Mouse (Mus musculus) thymus, postnatal 36 days (tissue): ENCODE data around the gene Ndufaf3.

Source experiments
- DNase-seq, 2 experiments: peaks; one replicate each; pipeline ENCODE4 v3.0.0; 2022; ENCODE audit warnings: mixed read lengths in 2 of 2

Ndufaf3 gene

DNA sequence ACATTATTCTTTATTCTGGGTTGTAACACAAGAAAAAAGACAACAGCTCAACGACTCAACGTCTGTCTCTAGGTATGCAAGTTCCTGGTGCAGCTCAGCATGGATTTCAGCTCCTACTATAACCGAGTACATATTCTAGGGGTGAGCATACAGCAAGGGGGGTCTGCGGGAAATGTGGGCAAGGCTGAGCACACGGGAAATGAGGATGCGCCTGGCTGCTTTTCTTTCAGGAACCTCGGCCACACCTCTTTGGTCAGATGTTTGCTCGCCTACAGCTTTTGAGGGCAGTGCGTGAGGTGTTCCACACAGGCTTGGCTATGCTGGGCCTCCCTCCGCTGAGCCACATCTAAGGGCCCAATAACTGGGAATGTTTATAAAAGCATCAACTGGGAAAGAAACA, 5.1 kb upstream of the Ndufaf3 start:
- DNase-seq, result no peak

DNA sequence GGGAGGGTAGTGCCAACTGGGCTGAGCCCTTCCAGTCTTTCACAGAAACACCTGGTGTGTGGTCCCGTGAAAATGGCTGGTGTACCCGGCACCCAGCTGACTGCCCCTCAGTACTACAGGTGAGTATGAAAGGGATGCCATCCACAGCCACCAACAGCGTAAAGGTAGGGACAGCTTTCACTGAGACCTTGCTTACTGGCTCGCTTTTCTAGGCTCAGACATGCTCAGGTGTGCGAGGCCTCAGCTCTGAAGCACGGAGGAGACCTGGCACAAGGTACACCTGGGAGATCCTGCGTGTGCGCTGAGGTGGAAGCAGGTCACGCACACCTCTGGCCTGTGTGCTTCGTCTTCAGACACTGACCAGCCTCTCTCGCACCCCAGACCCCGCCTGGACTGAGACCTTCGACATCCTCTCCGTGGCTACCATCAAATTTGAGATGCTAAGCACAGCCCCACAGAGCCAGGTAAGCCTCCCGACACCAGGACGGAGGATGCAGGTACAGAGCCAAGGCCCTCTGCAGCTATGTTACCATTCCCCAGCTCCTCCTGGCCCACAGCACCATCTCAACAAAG, 4.3 kb upstream of the Ndufaf3 start:
- DNase-seq, result no peak

DNA sequence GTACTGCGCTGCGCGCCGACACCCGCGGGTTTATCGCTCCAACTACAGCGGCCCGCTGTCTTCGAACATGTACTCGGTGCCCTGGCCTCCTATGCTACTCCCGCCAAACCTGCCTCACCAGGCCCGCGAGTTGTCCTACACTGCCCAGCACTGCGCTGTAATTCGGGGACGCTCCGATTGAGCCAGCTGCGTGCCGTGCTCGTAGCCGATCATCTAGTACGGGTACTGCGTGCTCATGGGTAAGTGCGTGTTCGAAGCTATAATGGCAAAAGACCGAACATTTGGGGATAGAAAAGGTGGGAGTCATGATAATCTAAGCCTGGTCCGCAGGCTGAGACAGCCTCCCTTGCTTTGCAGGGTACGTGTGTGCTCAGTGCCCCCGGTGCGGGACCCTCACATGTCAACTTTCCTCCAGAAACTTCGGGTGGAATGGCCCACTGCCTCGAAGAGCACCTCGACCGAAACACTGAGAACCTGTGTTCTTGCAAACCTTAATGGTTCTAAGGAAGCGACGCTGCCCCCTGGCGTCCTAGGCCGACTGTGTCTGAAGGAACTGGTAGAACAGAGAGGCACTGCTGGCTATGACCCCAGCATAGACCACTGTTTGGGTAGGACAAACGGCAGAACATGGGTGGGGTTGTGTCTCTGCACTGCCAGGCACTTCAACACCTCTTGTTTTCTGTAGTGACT, 3.1 kb upstream of the Ndufaf3 start:
- DNase-seq, result peak; percentile 88 to 92

DNA sequence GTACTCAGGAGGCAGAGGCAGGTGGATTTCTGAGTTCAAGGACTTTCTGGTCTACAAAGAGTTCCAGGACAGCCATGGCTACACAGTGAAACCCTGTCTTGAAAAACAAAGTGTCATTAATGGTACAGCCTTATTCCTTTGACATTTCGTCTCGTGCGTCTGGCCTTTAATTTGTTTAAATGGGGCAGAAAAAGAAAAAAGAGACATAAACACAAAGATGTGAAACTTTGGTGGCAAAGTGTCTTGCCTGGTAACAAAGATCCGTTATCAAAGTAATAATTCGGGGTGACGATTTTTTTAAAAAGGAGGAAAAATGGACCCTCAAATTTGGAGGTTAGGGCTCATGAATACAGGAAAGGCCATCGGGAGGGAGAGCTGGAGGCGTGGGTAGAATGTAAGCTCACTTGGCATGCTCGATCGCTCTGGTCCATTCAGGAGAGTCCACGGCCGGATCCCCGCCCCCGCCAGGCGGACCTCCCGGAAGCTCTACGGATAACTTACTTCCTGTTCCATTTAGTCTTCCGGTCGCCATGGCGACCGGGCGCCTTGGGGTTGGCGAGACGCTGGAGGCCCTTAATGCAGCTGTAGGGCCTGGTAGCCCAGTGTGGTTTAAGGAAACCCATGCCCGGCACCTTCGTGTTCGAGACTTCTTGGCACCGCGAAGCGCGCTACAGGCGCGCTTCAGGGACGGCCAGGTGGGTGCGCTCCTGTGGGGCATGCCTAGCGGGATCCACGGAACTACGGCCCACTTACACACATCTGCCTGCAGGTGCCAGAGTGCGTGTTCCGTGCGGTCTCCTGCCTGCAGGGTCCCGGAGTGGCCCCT, 2.4 kb upstream of the Ndufaf3 start, which contains the start of gene Dalrd3:
Dalrd3 (plus strand) TSS at position 506 of the 826 bp plus-strand sequence.
- DNase-seq, result peak; percentile 82 to 89

DNA sequence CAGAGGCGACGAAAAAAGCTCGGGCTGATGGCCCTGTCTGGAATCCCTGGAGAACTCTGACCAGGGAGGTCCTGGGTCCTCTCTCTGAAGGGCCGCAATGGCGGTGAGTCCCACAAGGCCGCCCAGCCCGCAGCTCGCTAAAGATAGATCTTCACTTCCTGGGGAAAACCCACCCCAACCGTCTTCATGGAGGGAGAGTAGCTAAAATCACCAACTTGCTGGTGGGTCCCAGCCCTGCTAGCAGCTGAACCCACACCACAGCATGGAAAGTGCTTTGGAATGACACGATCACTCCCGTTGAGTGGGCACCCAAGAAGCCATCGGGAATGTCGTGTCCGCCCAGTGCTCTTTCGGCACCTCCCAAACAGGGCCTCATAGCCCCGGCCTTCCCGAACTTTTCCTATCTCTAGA, 1.3 kb upstream of the Ndufaf3 start:
- DNase-seq, result peak in 1 of 2 experiments; percentile 49

DNA sequence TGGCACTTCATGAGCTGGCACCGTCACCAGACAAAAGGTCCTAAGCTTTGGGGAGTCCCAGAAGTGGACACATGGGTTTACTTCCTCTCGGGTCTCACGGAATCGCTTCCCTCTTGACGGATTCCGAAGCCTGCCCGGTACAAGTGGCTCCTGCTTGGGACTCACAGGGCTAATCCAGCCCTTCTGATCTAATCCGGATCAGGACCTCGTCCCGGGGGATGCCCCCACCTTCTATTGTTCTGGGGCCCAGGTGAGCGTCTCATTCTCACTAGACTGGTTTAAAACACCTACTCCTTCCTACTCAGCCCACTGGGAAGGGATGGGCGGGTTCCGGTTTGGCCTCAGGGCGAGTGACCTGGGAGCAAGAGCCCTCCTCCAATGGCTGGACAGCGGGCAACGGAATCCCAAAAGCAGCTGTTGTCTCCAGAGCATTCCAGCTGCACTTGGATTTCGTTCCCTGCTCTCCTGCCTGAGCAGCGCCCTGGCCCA, 741 bp upstream of the Ndufaf3 start:
- peak; percentile 27 to 48 for DNase-seq

DNA sequence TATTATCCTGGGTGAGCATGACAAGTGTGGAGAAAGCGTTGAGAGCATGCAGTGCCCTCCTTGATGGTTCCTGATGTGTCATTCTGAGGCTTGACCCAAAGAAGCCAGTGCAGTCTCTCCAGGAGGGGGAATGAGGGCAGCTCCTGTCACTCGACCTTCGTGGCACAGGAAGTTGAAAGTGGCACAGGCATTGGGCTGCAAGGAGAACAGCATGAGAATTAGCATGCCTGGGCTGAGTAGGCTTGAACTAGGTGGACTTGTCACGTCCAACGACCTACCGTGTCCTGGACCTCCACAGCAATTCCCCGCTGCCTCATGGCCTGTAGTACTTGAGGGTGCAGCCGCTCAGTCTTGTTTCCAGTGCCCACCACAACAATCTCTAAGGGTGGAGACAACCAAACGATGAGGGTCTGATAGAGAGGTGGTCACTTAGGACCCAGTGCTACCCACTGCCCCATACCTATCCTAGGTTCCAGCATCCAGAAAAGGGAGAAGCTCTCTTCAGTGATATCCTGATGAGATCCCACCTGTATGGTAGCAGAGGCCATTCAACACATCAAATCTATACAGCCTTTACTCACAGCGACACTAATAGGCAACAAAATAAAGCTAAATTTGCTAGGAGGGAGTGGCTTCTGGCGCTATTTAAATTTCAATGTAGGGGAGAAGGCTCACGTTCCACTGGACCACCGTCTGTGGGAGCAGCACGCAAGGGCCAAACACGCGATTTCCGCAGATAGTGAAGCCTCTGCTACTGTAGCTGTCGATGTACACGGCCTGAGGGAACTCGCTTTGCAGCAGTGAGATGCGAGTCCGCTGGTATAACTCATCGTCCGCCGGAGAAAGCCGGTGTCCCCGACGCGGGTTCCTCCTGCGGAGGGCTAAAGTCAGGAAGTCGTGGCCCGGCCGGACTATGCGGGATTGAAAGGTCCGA, 1.1 kb downstream of the Ndufaf3 start:
- DNase-seq, result no peak

DNA sequence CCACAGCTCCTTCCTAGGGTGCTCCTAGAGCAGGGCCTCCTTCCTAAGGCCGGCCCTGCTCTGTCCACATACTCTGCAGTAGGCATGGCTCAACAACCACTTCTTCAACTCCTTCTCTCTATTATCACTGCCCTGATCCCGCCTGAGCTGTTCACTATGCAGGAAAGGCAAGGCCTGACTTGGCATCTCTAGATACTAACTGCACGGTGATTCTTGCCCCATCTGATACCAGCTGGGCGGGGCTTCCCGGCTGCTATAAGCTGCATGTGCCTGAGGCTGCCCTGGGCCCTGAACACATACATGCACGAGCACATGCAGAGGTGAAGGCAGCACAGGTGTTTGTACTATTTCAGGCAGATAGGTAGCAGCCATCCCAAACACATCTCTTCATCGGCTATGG, 3.1 kb downstream of the Ndufaf3 start:
- DNase-seq, result no peak

DNA sequence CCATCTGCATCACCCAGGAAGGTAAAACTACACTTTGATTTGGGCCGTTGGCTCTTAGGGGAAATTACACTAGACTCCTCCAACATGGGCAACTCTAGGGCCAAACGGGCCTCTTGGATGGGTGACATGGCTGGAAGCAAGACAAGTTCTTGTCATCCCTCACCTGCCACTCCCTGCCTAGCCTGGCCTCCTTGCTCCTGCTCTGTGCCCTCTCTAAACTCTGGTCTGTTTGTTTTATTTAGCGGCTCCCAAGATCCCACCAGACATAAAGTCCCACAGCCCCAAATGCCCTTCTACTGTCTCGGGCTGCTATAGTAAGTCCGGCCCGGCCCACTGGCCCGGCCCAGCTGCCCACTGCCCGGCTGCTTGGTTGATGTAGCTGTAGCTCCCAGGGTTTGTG, 3.6 kb downstream of the Ndufaf3 start:
- DNase-seq, result no peak

DNA sequence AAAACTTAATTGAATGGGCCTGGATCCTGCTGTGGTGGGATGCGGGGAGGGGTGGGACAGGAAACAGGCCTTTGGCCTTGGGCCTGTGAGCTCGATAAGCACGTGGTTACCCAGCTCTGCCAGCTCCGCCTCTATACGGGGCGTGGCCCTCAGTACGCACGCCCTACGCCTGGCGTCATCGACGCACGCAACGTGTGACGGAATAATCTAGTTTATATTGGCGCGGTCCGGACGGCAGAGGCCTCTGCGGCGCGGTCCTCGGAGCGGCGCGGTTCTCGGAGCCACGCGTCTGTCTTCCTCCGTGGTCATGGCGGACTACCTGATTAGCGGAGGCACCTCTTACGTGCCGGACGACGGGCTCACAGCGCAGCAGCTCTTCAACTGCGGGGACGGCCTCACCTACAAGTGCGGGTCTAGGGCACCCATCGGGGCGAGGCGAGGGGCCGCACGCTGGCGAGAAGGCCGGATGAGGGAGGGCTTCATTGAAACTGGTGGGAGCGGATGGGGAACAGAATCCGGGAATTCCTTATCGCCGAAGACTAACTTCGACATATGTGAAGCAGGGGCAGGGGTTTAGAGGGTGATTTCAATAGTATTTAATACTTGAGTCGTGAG, 6.9 kb downstream of the Ndufaf3 start, which contains the start of gene Impdh2:
Impdh2 (plus strand) TSS at position 60 of the 615 bp plus-strand sequence.
- peak; percentile 92 to 94 for DNase-seq

DNA sequence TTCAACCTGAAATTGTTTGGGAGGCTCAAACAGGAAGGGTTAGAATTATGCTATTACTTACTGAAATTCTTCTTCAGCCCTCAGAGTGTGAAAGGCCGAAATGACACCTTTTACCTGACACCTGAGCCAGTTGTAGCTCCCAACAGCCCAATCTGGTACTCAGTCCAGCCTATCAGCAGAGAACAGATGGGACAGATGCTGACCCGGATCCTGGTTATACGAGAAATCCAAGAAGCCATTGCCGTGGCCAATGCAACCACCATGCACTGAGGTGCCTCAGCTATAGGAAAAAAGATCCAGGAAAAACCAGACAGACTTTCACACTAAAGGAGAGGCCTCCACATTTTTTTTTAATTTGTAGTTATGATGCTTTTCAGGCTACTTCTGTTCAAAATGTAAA, 8.1 kb downstream of the Ndufaf3 start:
- no peak for DNase-seq

DNA sequence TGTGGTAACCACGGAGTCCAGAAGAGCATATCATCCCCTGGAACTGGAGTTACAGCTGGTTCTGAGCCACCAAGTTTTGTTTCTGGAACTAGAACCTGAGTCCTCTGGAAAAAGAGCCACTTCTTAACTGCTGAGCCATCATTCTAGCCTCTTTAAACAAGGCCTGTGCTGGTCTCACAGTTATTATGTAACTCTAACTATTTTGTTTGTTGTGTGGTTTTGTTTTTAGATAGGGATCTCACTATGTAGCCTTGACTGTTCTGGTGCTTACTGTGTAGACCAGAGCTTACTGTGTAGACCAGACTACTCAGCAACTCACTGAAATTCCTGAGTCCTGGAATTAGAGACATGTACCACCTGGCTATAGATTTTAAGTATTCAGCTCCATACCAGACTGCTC, 20.4 kb downstream of the Ndufaf3 start:
- no peak for DNase-seq

DNA sequence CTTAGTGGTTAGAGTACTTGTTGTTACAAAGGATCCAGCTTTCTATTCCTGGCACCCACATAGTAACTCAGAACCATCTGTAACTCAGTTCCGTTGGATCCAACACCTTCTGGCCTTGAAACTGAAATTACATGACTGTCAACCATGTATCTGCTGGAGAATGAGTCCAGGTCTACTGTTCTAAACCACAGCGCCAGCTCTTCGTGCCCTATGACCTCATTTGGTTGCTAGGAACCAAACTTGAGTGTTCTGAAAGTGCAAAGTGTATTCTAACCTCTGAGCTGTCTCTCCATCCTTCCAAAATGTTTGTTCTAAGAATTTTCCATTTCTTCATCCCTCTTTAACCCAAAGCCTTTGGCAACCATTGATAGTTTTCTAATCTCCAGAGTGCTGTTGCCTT, 21.2 kb downstream of the Ndufaf3 start:
- DNase-seq, result no peak

DNA sequence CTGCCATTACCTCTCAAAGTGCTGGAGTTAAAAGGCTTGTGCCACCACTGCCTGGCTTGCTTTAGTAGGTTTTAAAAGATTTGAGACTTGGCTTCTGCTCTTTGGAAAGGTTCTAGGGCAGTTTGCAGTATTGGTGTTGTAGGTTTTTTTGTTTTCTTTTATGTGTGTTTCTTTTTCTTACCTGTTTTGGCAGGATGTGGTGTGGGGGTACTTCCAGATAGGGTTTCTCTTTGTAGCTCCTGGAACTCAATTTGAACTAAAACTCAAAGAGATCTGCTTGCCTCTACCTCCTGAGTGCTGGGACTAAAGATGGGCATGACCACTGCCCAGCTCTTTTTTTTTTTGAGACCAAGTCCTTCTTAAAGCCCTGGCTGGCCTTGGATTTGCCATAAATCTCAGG, 26.4 kb downstream of the Ndufaf3 start:
- no peak for DNase-seq

DNA sequence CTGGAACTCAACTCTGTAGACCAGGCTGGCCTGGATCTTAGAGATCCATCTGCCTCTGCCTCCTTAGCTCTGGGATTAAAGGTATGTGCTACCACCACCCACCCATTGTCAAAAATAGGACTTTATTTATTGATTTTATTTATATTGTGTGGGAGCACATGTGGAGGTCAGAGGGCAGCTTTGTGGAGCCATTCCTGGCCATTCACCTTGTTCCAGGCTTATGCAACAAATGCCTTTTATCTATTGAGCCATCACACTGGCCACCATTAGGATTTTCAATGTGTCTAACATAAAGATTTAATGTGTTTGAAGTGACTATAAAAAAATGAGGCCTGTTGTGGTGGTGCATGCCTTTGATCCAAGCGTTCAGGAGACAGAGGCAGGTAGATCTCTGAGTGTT, 35.7 kb downstream of the Ndufaf3 start:
- DNase-seq, result no peak

DNA sequence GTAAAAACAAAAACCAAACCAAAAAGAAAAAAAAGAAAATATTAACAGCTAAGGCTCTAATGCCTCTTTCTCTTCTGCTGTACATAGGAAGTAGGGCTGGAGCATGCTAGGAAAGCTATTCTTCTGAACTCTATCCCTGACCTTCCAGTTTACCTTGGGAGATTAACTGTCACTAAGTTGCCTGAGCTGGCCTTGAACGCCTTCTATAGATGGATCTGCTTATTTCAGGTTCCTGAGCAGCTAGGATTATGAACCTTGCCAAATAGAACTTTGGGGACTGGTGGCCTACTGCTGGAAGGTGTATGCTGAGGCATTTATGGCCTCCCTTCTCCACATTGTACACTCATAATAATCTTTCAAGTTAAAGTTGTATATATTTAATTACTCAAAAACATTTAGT, 36.3 kb downstream of the Ndufaf3 start:
- DNase-seq, result no peak

DNA sequence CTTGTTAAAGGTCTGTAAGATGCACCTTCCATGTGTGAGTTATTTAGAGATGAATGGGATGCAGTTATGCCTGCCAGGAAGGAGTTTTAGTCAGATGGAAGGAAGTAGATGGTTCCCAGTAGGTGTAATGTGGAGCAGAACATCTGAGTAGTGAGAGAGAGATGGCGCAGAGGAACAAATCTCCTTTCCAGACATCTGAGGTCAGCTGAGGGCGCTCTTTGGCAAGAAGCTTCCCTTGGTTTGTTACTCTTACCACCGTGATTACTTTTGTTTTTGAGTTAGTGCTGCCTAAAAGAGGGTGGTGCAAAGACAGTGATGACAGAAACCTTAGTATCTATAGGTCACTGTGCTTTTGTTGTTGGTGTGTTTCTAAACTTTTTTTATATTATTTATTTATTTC, 41.8 kb downstream of the Ndufaf3 start:
- no peak for DNase-seq

DNA sequence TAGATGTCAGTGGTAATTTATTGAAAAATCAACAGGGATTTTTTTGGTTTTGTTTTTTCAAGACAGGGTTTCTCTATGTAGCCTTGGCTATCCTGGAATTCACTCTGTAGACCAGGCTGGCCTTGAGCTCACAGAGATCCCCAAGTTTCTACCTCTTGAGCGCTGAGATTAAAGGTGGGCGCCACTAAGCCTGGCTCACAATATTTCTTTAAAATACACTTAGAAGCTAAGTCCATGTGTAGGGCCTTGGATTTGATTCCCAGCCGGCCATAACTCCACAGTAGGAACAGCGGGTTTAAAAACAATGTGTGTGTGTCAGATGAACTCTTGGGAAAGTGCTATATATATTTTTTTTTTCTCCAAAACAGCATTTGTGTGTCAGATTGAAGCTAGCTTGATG, 43.9 kb downstream of the Ndufaf3 start:
- no peak for DNase-seq

DNA sequence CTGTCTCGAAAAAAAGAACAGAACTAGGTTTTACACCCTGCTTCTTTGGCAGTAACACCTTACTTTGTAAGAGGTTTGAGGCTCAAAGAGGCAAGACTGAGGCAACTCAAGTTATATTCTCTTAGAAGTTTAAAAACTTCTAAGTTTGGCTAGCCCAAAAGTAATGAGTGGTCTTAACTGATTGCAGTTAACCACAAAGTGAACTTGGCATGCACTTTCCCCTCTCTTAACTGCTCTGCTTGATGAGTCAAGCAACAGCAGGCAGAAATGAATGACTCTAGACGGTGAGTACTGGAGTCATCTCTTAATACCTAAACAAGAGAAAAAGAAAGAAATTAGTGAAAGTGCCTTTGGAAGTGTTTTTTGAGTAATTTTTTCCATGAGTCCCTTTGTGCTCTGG, 45.6 kb downstream of the Ndufaf3 start:
- no peak for DNase-seq

DNA sequence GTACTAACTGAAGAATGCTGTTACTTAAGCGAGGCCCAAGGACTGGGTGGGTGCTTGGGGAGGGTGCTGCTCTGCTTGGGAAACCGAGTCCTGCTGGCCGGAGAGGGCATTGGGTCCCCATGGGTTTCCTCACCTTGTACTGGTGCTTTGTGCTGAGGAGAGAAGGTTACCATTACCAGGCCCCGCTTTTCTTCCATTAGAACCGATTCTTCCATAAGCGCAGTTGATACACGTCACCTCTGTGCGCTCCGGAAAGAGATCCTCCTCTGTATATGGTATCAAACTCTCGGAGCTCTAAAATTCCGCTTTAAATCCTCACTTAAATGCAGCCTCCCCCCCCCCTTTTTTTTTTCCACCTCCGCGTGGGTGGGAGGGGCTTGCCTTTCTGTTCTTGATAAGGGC, 49.3 kb downstream of the Ndufaf3 start:
- no peak for DNase-seq

DNA sequence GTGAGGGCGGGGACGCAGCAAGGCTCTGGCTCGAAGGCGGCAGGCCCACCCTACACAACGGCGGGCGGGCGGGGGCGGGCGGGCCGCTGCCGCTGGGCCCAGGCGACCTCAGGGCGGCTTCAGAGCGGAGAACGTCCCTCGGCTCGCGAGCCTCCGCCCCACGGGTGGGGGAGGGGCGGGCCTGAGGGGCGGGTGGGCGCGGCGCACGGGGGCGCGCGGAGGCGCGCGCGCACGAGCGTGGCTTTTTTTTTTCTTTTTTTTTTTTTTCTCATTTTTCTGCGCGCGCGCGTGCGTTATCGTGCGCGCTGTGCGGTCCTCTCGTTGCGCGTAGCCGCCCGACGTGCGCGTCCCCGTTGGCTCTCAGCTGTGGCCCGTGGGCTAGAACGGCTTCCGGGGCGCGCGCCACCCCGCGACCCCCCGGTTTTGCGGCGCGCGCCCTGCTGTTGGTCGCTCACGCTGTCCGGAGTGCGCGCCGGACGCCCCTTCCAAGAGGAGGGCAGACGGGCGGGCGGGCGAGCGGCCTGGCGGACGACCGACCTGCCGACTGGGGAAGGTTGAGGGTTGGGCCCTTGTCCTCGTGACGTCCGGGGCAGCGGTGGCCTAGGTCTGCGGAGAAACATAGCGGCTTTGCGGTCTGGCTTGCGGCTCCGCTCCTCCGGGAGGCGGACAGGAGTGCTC, 49.8 kb downstream of the Ndufaf3 start:
- peak; percentile 85 to 90 for DNase-seq
